Mouse (Mus musculus): Measurements from ENCODE around the gene Gm43638. TPM values are rescaled to one million over a fixed set of nuclear protein-coding genes. Genes with fewer than 3 reads are reported as not detected.

The Gm43638 gene
- total RNA-seq, 2 experiments from 2014 or later, result not detected

Other genes with a start within 250 kb of the Gm43638 start
- gene Ugt2b37, start 232.0 kb downstream of the Gm43638 start, total RNA-seq (2021), result not detected
- gene Ugt2a3, start 149.6 kb downstream of the Gm43638 start, total RNA-seq (2021), result not detected
- gene Ugt2b38, start 62.6 kb downstream of the Gm43638 start, total RNA-seq (2021), result not detected
- not detected for gene Ugt2a2, start 4.5 kb downstream of the Gm43638 start, total RNA-seq (2021)
- gene Ugt2a1, start 4.1 kb upstream of the Gm43638 start, total RNA-seq (2021), result not detected
- not detected for gene Sult1b1, start 51.4 kb upstream of the Gm43638 start, total RNA-seq (2021)
- not detected for gene Sult1d1, start 82.2 kb upstream of the Gm43638 start, total RNA-seq (2021)
- not detected for gene Sult1e1, start 104.8 kb upstream of the Gm43638 start, total RNA-seq (2021)
- not detected for gene Csn1s1, start 179.4 kb upstream of the Gm43638 start, total RNA-seq (2021)
- gene Csn2, start 212.8 kb upstream of the Gm43638 start, total RNA-seq (2021), result not detected